ENCODE assay signal across 21 mouse cellular contexts in the genomic region with DNA sequence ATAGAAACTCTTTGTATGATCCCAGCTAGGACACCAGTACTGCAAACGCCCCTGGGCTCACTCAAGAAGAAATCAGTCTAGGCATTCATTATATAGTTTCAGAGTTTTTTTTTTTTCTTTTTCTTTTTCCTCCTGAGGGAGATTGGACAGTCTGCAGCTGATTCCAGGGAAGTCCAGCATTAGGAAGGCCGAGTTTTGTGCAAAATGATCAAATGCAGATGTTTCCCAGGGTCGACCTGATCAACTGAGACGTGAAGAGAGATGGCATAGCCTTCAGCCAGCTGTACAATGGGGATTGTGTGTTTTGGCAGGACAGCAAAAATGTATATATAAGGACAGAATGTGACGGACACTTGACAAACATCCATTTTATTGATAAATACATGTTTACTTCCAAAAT.
"Had no signal": no experiment of that assay in that cellular context is flagged by ENCODE, and none has a peak within 500 bp of the region (broad histone marks: within the 10 kb centered on the region; RNA-seq: fewer than 3 reads in every experiment).

No protein-coding gene starts in this region.

- H3K36me3 ChIP-seq: limb, embryonic 10.5 days; limb, embryonic 13.5 days; liver, embryonic 12.5 days; liver, embryonic 15.5 days; lung, embryonic 15.5 days had no signal

- ATAC-seq: liver, embryonic 12.5 days had no signal

- H3K4me2 ChIP-seq: limb, embryonic 13.5 days; liver, embryonic 12.5 days; liver, embryonic 15.5 days; lung, embryonic 15.5 days; midbrain, embryonic 11.5 days had no signal

- H3K9me3 ChIP-seq: limb, embryonic 10.5 days; limb, embryonic 13.5 days; liver, embryonic 12.5 days; liver, embryonic 15.5 days; lung, embryonic 15.5 days; megakaryocyte, embryonic 14.5 days had no signal

- H3K27ac ChIP-seq: kidney, postnatal 0 days; limb, embryonic 10.5 days; limb, embryonic 13.5 days; liver, embryonic 12.5 days; liver, embryonic 15.5 days; lung, embryonic 15.5 days had no signal

- H3K4me3 ChIP-seq: limb, embryonic 10.5 days; limb, embryonic 13.5 days; liver, embryonic 12.5 days; liver, embryonic 15.5 days; lung, embryonic 15.5 days; megakaryocyte, embryonic 14.5 days had no signal

- DNase-seq: kidney, adult 2 months; kidney, postnatal 36 days; layer of hippocampus, postnatal 36 days; liver; lung, adult 18-20 months; lung, postnatal 10 days; lung, postnatal 36 days; midbrain, embryonic 14.5 days; right cerebral cortex, adult 18-20 months; right cerebral cortex, postnatal 14 days; right cerebral cortex, postnatal 4 days; thymus, adult 18-20 months; thymus, postnatal 36 days had no signal

- H3K9ac ChIP-seq: limb, embryonic 13.5 days; liver, embryonic 12.5 days; liver, embryonic 15.5 days; lung, embryonic 15.5 days had no signal
